Mouse (Mus musculus) ES-Bruce4 (cell line): ENCODE data around the gene Cd40lg. TPM values are rescaled to one million over a fixed set of nuclear protein-coding genes. Genes with fewer than 3 reads are reported as not detected.

Experiments used
- H3K27ac ChIP-seq: 2 replicates; pipeline ENCODE4 v1.5.1; 2012; ENCODE audit warnings: low read length, inconsistent platforms; ENCODE audit not compliant: insufficient read depth
- H3K27me3 ChIP-seq: 2 replicates; pipeline ENCODE4 v1.6.1; 2012; ENCODE audit warnings: mild to moderate bottlenecking, low read length, inconsistent platforms; ENCODE audit not compliant: control insufficient read depth, poor library complexity, insufficient read depth, severe bottlenecking
- H3K36me3 ChIP-seq: 2 replicates; pipeline ENCODE4 v1.6.1; 2012; ENCODE audit warnings: inconsistent platforms, mild to moderate bottlenecking, low read length, moderate library complexity; ENCODE audit not compliant: control insufficient read depth, poor library complexity, insufficient read depth, severe bottlenecking
- H3K4me1 ChIP-seq: one replicate; pipeline ENCODE4 v1.8.1; 2011; ENCODE audit warnings: low read length; ENCODE audit not compliant: control insufficient read depth, insufficient read depth
- H3K4me3 ChIP-seq: 2 replicates; pipeline ENCODE4 v1.5.1; 2011; ENCODE audit warnings: low read depth, mild to moderate bottlenecking, low read length
- H3K9ac ChIP-seq: 2 replicates; pipeline ENCODE4 v1.6.1; 2012; ENCODE audit warnings: low read depth, mild to moderate bottlenecking, inconsistent platforms; ENCODE audit not compliant: poor library complexity, severe bottlenecking
- H3K9me3 ChIP-seq: replicated peaks from 2 replicates; pipeline ENCODE4 v1.6.1; 2012; ENCODE audit warnings: mild to moderate bottlenecking, low read length, inconsistent platforms; ENCODE audit not compliant: control insufficient read depth, poor library complexity, insufficient read depth, severe bottlenecking
- CTCF ChIP-seq: IDR thresholded peaks from one replicate; pipeline ENCODE4 v1.8.1; 2011; ENCODE audit warnings: low read depth, low read length
- EP300 ChIP-seq: IDR thresholded peaks from 2 replicates; pipeline ENCODE4 v1.6.1; 2011; ENCODE audit warnings: low read depth, low read length; ENCODE audit not compliant: insufficient read depth
- POLR2A ChIP-seq: IDR thresholded peaks from one replicate; pipeline ENCODE4 v1.8.1; 2011; ENCODE audit warnings: low read length; ENCODE audit not compliant: insufficient read depth
- polyA plus RNA-seq: library from polyadenylated mRNA; stranded (reverse); fragments of >200 nt; gene quantifications from 2 replicates; pipeline ENCODE4 v1.2.4, GENCODE M21; 2011; ENCODE audit warnings: low read depth; ENCODE audit not compliant: missing spikeins, insufficient read depth, insufficient read length

Gene Cd40lg
- not detected in 2 replicates for polyA plus RNA-seq

DNA sequence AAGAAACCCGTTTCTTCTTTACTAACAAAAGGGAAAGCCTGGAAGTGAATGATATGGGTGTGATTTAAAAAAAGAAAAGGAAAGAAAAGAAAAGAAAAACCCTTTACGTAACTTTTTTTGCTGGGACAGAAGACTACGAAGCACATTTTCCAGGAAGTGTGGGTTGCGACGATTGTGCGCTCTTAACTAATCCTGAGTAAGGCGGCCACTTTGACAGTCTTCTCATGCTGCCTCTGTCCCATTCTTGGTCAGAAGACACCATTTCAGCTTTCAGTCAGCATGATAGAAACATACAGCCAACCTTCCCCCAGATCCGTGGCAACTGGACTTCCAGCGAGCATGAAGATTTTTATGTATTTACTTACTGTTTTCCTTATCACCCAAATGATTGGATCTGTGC is at the start of gene Cd40lg:
Gene Cd40lg, plus strand, starts transcription at position 268 of the 400 bp plus-strand sequence.
- H3K9ac ChIP-seq = no peak within 1 kb of the TSS
- no peaks in the 10 kb centered on the region for H3K4me1 ChIP-seq
- H3K4me3 ChIP-seq = no peak within 1 kb of the TSS
- no peaks in the 10 kb centered on the region for H3K9me3 ChIP-seq
- H3K27ac ChIP-seq = no peak within 1 kb of the TSS
- H3K27me3 ChIP-seq = no peaks in the 10 kb centered on the region
- TF ChIP-seq POLR2A (no peak), CTCF (no peak), EP300 (no peak)
- H3K36me3 ChIP-seq = no peaks in the 10 kb centered on the region

- H3K27me3 ChIP-seq = no peaks in the 10 kb centered on the region
- H3K4me3 ChIP-seq = no peak overlapping the region
- no peak overlapping the region for H3K9ac ChIP-seq
- TF ChIP-seq EP300 = no peak
- no peak for TF ChIP-seq CTCF
- no peak for TF ChIP-seq POLR2A
- no peaks in the 10 kb centered on the region for H3K36me3 ChIP-seq
- no peak overlapping the region for H3K27ac ChIP-seq
- H3K4me1 ChIP-seq = no peaks in the 10 kb centered on the region
- no peaks in the 10 kb centered on the region for H3K9me3 ChIP-seq
Measured at GRCm38 (mm10) chrX:57166549-57166948, 45.4 kb upstream of the Cd40lg start.

GRCm38 (mm10) chrX:57171269-57171668 is 40.7 kb upstream of the Cd40lg start:
- Histone ChIP-seq H3K9me3 (no peaks in the 10 kb centered on the region), H3K9ac (no peak overlapping the region)

DNA sequence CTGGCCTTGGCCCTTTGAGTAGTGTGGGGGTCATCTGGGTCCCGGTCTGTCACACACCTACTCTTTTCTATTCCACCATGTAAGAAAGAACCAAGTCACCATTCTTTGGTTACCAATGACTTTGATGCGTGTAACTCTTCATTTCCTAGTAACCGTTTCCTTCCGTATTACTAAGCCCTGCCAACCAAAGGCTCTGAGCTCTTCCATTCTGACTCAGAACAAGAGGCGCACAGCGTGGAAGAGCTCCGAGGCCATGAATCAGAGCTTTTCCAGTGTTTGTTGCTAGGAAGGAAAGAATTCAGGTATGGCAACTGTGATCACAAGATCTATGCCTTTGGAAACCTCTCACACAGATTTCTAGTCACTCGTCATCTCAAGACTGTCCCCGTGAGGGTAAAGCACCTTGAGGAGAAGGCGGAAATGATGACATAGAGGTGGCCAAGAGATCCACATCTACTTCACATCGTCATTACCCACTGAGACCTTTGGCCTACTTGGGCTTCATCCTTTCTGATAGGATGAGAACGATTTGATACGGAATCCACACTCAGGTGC is 34.6 kb upstream of the Cd40lg start:
- H3K27me3 ChIP-seq = no peaks in the 10 kb centered on the region
- no peaks in the 10 kb centered on the region for H3K9me3 ChIP-seq
- no peak overlapping the region for H3K4me3 ChIP-seq
- no peak overlapping the region for H3K9ac ChIP-seq
- TF ChIP-seq POLR2A (no peak), EP300 (no peak), CTCF (no peak)
- no peaks in the 10 kb centered on the region for H3K36me3 ChIP-seq
- H3K4me1 ChIP-seq = no peaks in the 10 kb centered on the region
- no peak overlapping the region for H3K27ac ChIP-seq

More at GRCm38 (mm10) chrX:57171269-57171668, 40.7 kb upstream of the Cd40lg start:
- Histone ChIP-seq H3K4me1 (no peaks in the 10 kb centered on the region), H3K36me3 (no peaks in the 10 kb centered on the region), H3K27me3 (no peaks in the 10 kb centered on the region), H3K27ac (no peak overlapping the region), H3K4me3 (no peak overlapping the region)
- TF ChIP-seq POLR2A = no peak
- TF ChIP-seq CTCF = no peak
- TF ChIP-seq EP300 = no peak

GRCm38 (mm10) chrX:57182470-57182869 is 29.5 kb upstream of the Cd40lg start:
- no peak for TF ChIP-seq POLR2A
- TF ChIP-seq CTCF = no peak
- no peak for TF ChIP-seq EP300
- Histone ChIP-seq H3K36me3 (no peaks in the 10 kb centered on the region), H3K4me3 (no peak overlapping the region), H3K9ac (no peak overlapping the region), H3K9me3 (no peaks in the 10 kb centered on the region), H3K27me3 (no peaks in the 10 kb centered on the region), H3K27ac (no peak overlapping the region), H3K4me1 (no peaks in the 10 kb centered on the region)

DNA sequence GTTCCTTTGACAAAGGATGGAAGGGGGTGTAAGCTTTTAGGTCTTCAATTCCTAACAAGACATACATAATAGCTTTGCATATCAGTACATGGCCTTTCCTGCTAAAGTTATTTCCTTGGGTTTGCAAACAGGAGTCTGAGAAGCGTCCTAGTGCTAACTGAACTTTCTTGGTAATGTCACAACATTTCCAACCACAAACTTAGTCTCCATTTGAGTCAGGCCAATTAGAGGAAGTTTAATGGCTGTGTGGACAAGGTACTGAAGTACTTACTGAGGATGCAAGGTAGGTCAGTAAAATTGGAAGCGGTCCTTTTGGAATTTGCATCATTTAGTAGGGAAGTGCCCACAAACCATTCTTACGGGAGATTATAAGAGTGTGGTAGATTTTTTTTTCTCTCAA is 28.6 kb upstream of the Cd40lg start:
- Histone ChIP-seq H3K4me3 (no peak overlapping the region), H3K9me3 (no peaks in the 10 kb centered on the region), H3K27ac (no peak overlapping the region), H3K27me3 (no peaks in the 10 kb centered on the region), H3K36me3 (no peaks in the 10 kb centered on the region), H3K4me1 (no peaks in the 10 kb centered on the region), H3K9ac (no peak overlapping the region)
- TF ChIP-seq POLR2A (no peak), EP300 (no peak), CTCF (no peak)
